Mouse (Mus musculus) E14TG2a.4 (cell line): ENCODE data around the gene Hint1.
A peak's percentile ranks its signal among the peaks of the same experiment; 100 is the strongest.

ENCODE experiments used
- H3K27me3 ChIP-seq: 2 replicates; pipeline ENCODE4 v1.6.1; 2014; ENCODE audit warnings: low read length, control low read depth; ENCODE audit not compliant: insufficient read depth
- H3K36me3 ChIP-seq: 2 replicates; pipeline ENCODE4 v1.6.1; 2014; ENCODE audit warnings: low read length, control low read depth; ENCODE audit not compliant: insufficient read depth
- H3K4me1 ChIP-seq: replicated peaks from 2 replicates; pipeline ENCODE4 v1.6.1; 2014; ENCODE audit warnings: low read depth, low read length, control low read depth
- H3K4me3 ChIP-seq: replicated peaks from 2 replicates; pipeline ENCODE4 v1.5.1; 2014; ENCODE audit warnings: mild to moderate bottlenecking, low read length
- H3K9me3 ChIP-seq: 2 replicates; pipeline ENCODE4 v1.6.1; 2014; ENCODE audit warnings: low read length, control low read depth
- CTCF ChIP-seq: conservative IDR thresholded peaks from 2 replicates; pipeline ENCODE4 v1.5.1; 2014; ENCODE audit warnings: low read length
- NANOG ChIP-seq: IDR thresholded peaks from 2 replicates; pipeline ENCODE4 v1.6.1; 2014; ENCODE audit warnings: borderline replicate concordance, low read length, mixed read lengths
- POU5F1 ChIP-seq: IDR thresholded peaks from 2 replicates; pipeline ENCODE4 v1.6.1; 2014; ENCODE audit warnings: low read length, borderline replicate concordance

Hint1 gene

GRCm38 (mm10) chr11:54897470-54897869, 31.3 kb downstream of the Hint1 start:
- H3K27me3 ChIP-seq: 0 out of 2 replicates have a peak, but pooled peaks cover 2% of the 10 kb centered on the region
- H3K36me3 ChIP-seq: no peaks in the 10 kb centered on the region
- H3K4me1 ChIP-seq: peaks cover 3% of the 10 kb centered on the region
- no peak overlapping the region for H3K4me3 ChIP-seq
- H3K9me3 ChIP-seq: no peaks in the 10 kb centered on the region
- TF ChIP-seq NANOG (no peak), CTCF (no peak), POU5F1 (no peak)

DNA sequence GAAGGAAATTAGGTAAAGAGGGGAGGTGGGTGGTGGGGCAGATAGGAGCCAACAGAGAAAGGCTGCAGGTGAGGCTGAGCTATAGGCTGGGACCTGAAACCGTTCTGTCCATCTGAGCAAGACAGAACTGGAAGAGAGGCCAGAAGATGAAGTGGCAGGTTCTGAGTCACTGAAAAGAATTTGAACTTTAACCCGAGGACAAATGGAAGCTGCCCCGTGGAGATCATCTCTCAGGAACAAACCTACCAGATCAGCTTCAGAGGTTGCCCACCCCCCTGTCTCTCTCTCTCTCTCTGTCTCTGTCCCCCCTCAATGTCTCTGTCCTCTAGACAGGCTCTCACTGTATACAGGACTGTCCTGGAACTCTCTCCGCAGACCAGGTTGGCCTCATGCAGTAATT, 33.5 kb downstream of the Hint1 start:
- no peaks in the 10 kb centered on the region for H3K9me3 ChIP-seq
- H3K36me3 ChIP-seq: no peaks in the 10 kb centered on the region
- peaks cover 18% of the 10 kb centered on the region for H3K4me1 ChIP-seq
- H3K27me3 ChIP-seq: peaks cover 11% of the 10 kb centered on the region
- no peak for TF ChIP-seq CTCF
- H3K4me3 ChIP-seq: no peak overlapping the region

- Histone ChIP-seq H3K27me3 (peaks cover 11% of the 10 kb centered on the region), H3K36me3 (peaks cover 11% of the 10 kb centered on the region), H3K4me3 (peak within 1 kb of the TSS; percentile 82), H3K9me3 (no peaks in the 10 kb centered on the region), H3K4me1 (peaks cover 18% of the 10 kb centered on the region)
- TF ChIP-seq POU5F1: no peak
- no peak for TF ChIP-seq NANOG
- no peak for TF ChIP-seq CTCF
These were observed 36.4 kb downstream of the Hint1 start, which contains the start of gene Gpx3 for GRCm38 (mm10) chr11:54902333-54903323. Gpx3 (plus strand) TSS chr11:54902453.

DNA sequence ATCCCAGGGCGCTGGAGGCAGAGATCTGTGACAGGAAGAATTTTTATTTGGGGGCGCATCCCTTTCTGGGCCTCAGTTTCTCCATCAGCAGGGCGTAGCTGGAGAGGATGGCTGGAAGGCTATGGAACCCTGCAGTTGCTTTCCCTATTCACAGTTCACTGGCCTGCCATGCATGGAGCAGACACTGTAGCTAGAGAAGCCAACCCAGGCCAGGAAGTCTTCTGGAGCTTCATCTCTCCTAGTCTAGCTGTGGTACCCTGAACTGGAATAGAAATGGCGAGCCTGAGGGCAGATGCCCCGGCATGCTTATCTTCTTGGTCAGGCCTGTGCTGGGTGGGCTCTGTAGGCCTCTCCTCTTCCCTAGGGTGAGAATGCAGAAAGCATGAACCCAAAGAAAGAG, 37.2 kb downstream of the Hint1 start:
- Histone ChIP-seq H3K4me1 (peaks cover 18% of the 10 kb centered on the region), H3K36me3 (peaks cover 19% of the 10 kb centered on the region), H3K4me3 (peak overlapping the region; percentile 82), H3K9me3 (no peaks in the 10 kb centered on the region), H3K27me3 (peaks cover 11% of the 10 kb centered on the region)
- TF ChIP-seq CTCF: no peak
- TF ChIP-seq POU5F1: no peak
- TF ChIP-seq NANOG: no peak

- H3K4me3 ChIP-seq: no peak overlapping the region
- peaks cover 11% of the 10 kb centered on the region for H3K27me3 ChIP-seq
- no peaks in the 10 kb centered on the region for H3K9me3 ChIP-seq
- TF ChIP-seq NANOG (no peak), POU5F1 (no peak), CTCF (no peak)
- H3K36me3 ChIP-seq: peaks cover 26% of the 10 kb centered on the region
- H3K4me1 ChIP-seq: peaks cover 19% of the 10 kb centered on the region
These were observed 37.9 kb downstream of the Hint1 start for GRCm38 (mm10) chr11:54903940-54904706.

- Histone ChIP-seq H3K4me1 (peaks cover 28% of the 10 kb centered on the region), H3K27me3 (peaks cover 11% of the 10 kb centered on the region), H3K9me3 (no peaks in the 10 kb centered on the region), H3K4me3 (no peak overlapping the region), H3K36me3 (peaks cover 36% of the 10 kb centered on the region)
- no peak for TF ChIP-seq CTCF
These were observed 38.9 kb downstream of the Hint1 start for GRCm38 (mm10) chr11:54905086-54905485.

DNA sequence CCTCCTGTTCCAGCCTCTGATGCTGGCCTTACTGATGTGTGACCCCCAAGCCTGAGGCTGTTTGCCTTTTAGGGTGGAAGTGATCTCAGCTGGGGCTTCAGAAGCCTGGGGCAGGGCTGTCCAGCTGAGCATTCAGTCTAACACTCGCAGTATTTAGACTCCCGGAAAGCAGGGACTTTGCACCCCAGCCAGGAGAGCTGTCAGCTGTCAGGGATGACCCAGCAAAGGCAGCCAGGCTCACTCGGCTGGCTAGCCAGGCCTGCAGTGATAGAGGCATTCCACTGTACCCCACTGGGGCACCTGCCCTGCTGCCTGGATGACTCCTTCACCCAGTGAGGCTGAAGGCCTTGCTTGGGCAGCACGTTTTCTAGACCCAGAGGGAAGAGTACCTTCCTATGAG, 39.7 kb downstream of the Hint1 start:
- H3K9me3 ChIP-seq: no peaks in the 10 kb centered on the region
- TF ChIP-seq POU5F1: no peak
- H3K4me1 ChIP-seq: peaks cover 32% of the 10 kb centered on the region
- H3K4me3 ChIP-seq: no peak overlapping the region
- peaks cover 11% of the 10 kb centered on the region for H3K27me3 ChIP-seq
- peaks cover 44% of the 10 kb centered on the region for H3K36me3 ChIP-seq

GRCm38 (mm10) chr11:54906466-54906865, 40.3 kb downstream of the Hint1 start:
- H3K4me1 ChIP-seq: peaks cover 32% of the 10 kb centered on the region
- H3K36me3 ChIP-seq: peaks cover 50% of the 10 kb centered on the region
- peaks cover 11% of the 10 kb centered on the region for H3K27me3 ChIP-seq
- no peaks in the 10 kb centered on the region for H3K9me3 ChIP-seq
- TF ChIP-seq NANOG: no peak
- no peak for TF ChIP-seq CTCF
- no peak for TF ChIP-seq POU5F1
- H3K4me3 ChIP-seq: no peak overlapping the region
